Mouse (Mus musculus) CD4-positive naive resting alpha-beta T cell, adult 57 days (primary cell): ENCODE data around the gene Olfr126. TPM values are rescaled to one million over a fixed set of nuclear protein-coding genes. Genes with fewer than 3 reads are reported as not detected.

Experiments used
- total RNA-seq: library from RNA; stranded (reverse); gene quantifications from one replicate; pipeline ENCODE4 v1.2.4, GENCODE M21; 2023

Gene Olfr126
- not detected for total RNA-seq

DNA sequence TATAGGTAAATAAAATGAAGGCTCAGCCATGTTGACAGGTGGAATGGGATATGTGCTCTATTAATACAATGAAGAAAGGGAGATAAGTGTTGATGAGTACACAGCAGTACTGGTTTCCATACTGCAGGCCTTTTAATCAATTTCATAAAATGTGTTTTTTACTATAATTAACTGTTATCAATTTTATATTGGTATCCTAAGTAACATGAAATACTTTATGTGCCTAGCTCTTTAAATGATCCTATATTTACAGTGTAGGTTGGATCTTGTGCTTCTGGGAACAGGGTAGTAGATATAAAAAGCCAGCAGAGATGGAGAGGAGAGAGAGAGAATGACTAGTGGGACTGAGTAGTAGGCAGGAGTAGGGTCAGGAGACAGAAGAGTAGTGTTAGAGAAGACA, at the start of gene Olfr126:
Gene Olfr126, plus strand, starts transcription at position 301 of the 400 bp plus-strand sequence.

DNA sequence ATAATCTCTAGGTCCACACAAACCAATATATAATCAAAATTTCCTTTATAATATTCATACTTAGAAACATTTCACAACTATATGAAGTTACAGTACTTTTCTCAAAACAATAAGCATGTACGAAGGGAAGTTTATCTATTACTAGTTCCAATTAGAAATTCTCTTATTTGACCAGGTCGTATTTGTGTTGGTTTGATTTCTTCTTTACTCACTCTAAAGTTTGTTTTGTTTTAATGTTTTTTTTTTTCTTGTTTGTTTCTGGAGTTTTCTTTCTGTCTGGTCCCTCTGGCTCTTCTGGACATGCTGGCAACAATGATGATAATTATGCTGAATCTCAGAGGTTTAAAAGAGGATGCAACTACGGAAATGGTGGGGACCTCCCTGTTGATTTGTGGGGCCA, 47.7 kb upstream of the Olfr126 start, which contains the start of gene Olfr124:
Gene Olfr124, plus strand, starts transcription at position 301 of the 400 bp plus-strand sequence.

DNA sequence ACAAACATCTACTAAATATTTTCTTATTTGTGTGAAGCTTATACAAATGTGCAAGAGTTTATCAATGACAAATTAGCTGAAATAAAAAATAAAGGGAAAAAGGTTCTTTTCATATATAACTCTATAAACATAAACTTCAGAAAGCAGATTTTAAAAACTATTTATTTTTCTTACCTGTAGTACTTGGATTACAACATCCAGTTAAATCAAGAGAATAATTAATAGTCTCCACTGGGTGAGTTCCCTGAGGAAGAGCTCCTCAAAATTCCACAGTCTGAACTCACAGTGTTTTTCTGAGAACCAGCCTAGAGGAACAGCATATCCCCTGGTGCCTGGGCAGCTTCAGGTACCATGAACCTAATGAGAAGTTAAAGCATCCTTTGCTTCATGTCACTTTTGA, 14.6 kb upstream of the Olfr126 start, which contains the start of gene Olfr125:
Gene Olfr125, plus strand, starts transcription at position 301 of the 400 bp plus-strand sequence.

DNA sequence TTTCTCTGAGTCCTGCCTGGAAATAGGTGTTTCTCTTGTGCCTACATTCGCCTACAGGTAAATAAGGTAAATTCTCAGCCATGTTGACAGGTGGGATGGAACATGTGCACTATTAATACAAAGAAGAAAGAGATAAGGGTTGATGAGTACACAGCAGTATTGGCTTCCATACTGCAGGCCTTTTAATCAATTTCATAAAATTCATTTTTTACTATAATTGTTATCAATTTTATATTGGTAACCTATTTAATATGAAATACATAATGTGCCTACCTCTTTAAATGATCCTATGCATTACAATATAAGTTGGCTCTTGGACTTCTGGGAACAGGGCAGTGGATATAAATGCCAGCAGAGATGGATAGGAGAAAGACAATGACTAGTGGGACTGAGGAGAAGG, 52.9 kb downstream of the Olfr126 start, which contains the start of gene Olfr127:
Gene Olfr127, plus strand, starts transcription at position 301 of the 400 bp plus-strand sequence.

Other genes with a start within 250 kb of the Olfr126 start
- gene Olfr115, start 220.4 kb upstream of the Olfr126 start, total RNA-seq: not detected
- not detected for gene Olfr116, start 220.3 kb upstream of the Olfr126 start, total RNA-seq
- not detected for gene Olfr117, start 183.7 kb upstream of the Olfr126 start, total RNA-seq
- not detected for gene Olfr118, start 180.5 kb upstream of the Olfr126 start, total RNA-seq
- not detected for gene Olfr119, start 150.9 kb upstream of the Olfr126 start, total RNA-seq
- gene Olfr120, start 125.7 kb upstream of the Olfr126 start, total RNA-seq: not detected
- not detected for gene Olfr121, start 98.6 kb upstream of the Olfr126 start, total RNA-seq
- gene Olfr122, start 78.9 kb upstream of the Olfr126 start, total RNA-seq: not detected
- not detected for gene Olfr123, start 54.0 kb upstream of the Olfr126 start, total RNA-seq
- gene Olfr124, start 47.6 kb upstream of the Olfr126 start, total RNA-seq: not detected
- not detected for gene Olfr125, start 14.5 kb upstream of the Olfr126 start, total RNA-seq
- gene Olfr127, start 53.0 kb downstream of the Olfr126 start, total RNA-seq: not detected
- not detected for gene Olfr128, start 73.1 kb downstream of the Olfr126 start, total RNA-seq
- not detected for gene Olfr761, start 105.6 kb downstream of the Olfr126 start, total RNA-seq
- not detected for gene Olfr129, start 212.6 kb downstream of the Olfr126 start, total RNA-seq
- gene Olfr130, start 216.4 kb downstream of the Olfr126 start, total RNA-seq: not detected
- not detected for gene Olfr131, start 241.2 kb downstream of the Olfr126 start, total RNA-seq